Comparison of ENCODE assay signal across 15 mouse cellular contexts in genomic region chr6:58862446-58862993, GRCm38 (mm10). TPM values are rescaled to one million over a fixed set of nuclear protein-coding genes. Genes with fewer than 3 reads are reported as not detected.
DNase-seq lines count a peak whose midpoint lies in the region; ATAC-seq lines count a peak whose summit lies in the region.
"Had no signal": no experiment of that assay in that cellular context is flagged by ENCODE, and none has a peak within 500 bp of the region (broad histone marks: within the 10 kb centered on the region; RNA-seq: fewer than 3 reads in every experiment).

No protein-coding gene starts in this region.

- WGBS in forebrain, embryonic 13.5 days, result 70% methylated on average over 9 of the region's 9 CpGs
- WGBS in forebrain, embryonic 12.5 days, result 77% methylated on average over 9 of the region's 9 CpGs
- 73% methylated on average over 9 of the region's 9 CpGs for WGBS in midbrain, embryonic 13.5 days
- WGBS in midbrain, embryonic 11.5 days, result 89% methylated on average over 9 of the region's 9 CpGs

- no peaks in the 10 kb centered on the region for H3K9me3 ChIP-seq in forebrain, embryonic 13.5 days (replicated peaks)
- H3K9me3 ChIP-seq in forebrain, embryonic 12.5 days, result no peaks in the 10 kb centered on the region
- no peaks in the 10 kb centered on the region for H3K9me3 ChIP-seq in midbrain, embryonic 13.5 days
- no peaks in the 10 kb centered on the region for H3K9me3 ChIP-seq in midbrain, embryonic 11.5 days (ENCODE audit: control insufficient read depth, low read length)
- H3K9me3 ChIP-seq: limb, embryonic 12.5 days had no signal

- no peak for DNase-seq in midbrain, embryonic 11.5 days (ENCODE audit: low spot score, missing footprints)
- DNase-seq in gastrocnemius, postnatal 25 days, result peak; percentile 52
- DNase-seq in heart, postnatal 36 days, result peak; percentile 4 to 11
- DNase-seq in adrenal gland, postnatal 4 days (ENCODE audit: low spot score in 2 of 2), result no peak
- no peak for DNase-seq in left cerebral cortex, adult 9 months (ENCODE audit: low spot score in 2 of 2)
- DNase-seq: adrenal gland, adult 8-10 months; kidney, postnatal 14 days; right cerebral cortex, postnatal 25 days had no signal

- H3K27ac ChIP-seq in forebrain, embryonic 13.5 days, result no peak overlapping the region
- no peak overlapping the region for H3K27ac ChIP-seq in forebrain, embryonic 12.5 days
- H3K27ac ChIP-seq in midbrain, embryonic 13.5 days, result no peak overlapping the region
- no peak overlapping the region for H3K27ac ChIP-seq in midbrain, embryonic 11.5 days (ENCODE audit: low read depth, low read length)
- H3K27ac ChIP-seq: limb, embryonic 12.5 days had no signal

- H3K27me3 ChIP-seq in forebrain, embryonic 13.5 days, result no peaks in the 10 kb centered on the region
- H3K27me3 ChIP-seq in forebrain, embryonic 12.5 days, result no peaks in the 10 kb centered on the region
- H3K27me3 ChIP-seq in midbrain, embryonic 13.5 days, result no peaks in the 10 kb centered on the region
- no peaks in the 10 kb centered on the region for H3K27me3 ChIP-seq in midbrain, embryonic 11.5 days (ENCODE audit: control insufficient read depth, insufficient read depth, low read length)
- H3K27me3 ChIP-seq: limb, embryonic 12.5 days had no signal

- intact Hi-C loops in heart, postnatal 36 days (cut with DNase I), result no loop called here

- H3K9ac ChIP-seq in forebrain, embryonic 13.5 days, result no peak overlapping the region
- H3K9ac ChIP-seq in forebrain, embryonic 12.5 days, result no peak overlapping the region
- H3K9ac ChIP-seq in midbrain, embryonic 13.5 days (replicated peaks), result no peak overlapping the region
- no peak overlapping the region for H3K9ac ChIP-seq in midbrain, embryonic 11.5 days (ENCODE audit: low read length)
- H3K9ac ChIP-seq: limb, embryonic 12.5 days had no signal

- no peak overlapping the region for H3K4me2 ChIP-seq in forebrain, embryonic 13.5 days
- H3K4me2 ChIP-seq in forebrain, embryonic 12.5 days, result no peak overlapping the region
- no peak overlapping the region for H3K4me2 ChIP-seq in midbrain, embryonic 13.5 days (replicated peaks)
- no peak overlapping the region for H3K4me2 ChIP-seq in midbrain, embryonic 11.5 days
- H3K4me2 ChIP-seq: limb, embryonic 12.5 days had no signal

- 0 out of 2 replicates have a peak, but pooled peaks cover 3% of the 10 kb centered on the region for H3K4me1 ChIP-seq in forebrain, embryonic 13.5 days
- peaks cover 8% of the 10 kb centered on the region; the same call in 1 of the 2 replicates for H3K4me1 ChIP-seq in forebrain, embryonic 12.5 days
- H3K4me1 ChIP-seq in midbrain, embryonic 13.5 days (replicated peaks), result peaks cover 8% of the 10 kb centered on the region
- H3K4me1 ChIP-seq in midbrain, embryonic 11.5 days (ENCODE audit: control insufficient read depth, insufficient read depth, low read length), result no peaks in the 10 kb centered on the region
- H3K4me1 ChIP-seq: limb, embryonic 12.5 days had no signal

- H3K36me3 ChIP-seq in forebrain, embryonic 13.5 days (ENCODE audit: poor library complexity, severe bottlenecking), result 0 out of 2 replicates have a peak, but pooled peaks cover 7% of the 10 kb centered on the region
- H3K36me3 ChIP-seq in forebrain, embryonic 12.5 days (replicated peaks), result no peaks in the 10 kb centered on the region
- H3K36me3 ChIP-seq in midbrain, embryonic 13.5 days, result no peaks in the 10 kb centered on the region
- H3K36me3 ChIP-seq in midbrain, embryonic 11.5 days (ENCODE audit: control insufficient read depth, insufficient read depth, low read length), result no peaks in the 10 kb centered on the region

- no peak overlapping the region for H3K4me3 ChIP-seq in forebrain, embryonic 13.5 days
- no peak overlapping the region for H3K4me3 ChIP-seq in forebrain, embryonic 12.5 days (replicated peaks)
- no peak overlapping the region for H3K4me3 ChIP-seq in midbrain, embryonic 13.5 days (replicated peaks)
- H3K4me3 ChIP-seq in midbrain, embryonic 11.5 days (ENCODE audit: low read depth, low read length), result no peak overlapping the region
- H3K4me3 ChIP-seq: limb, embryonic 12.5 days had no signal

- ATAC-seq in forebrain, embryonic 13.5 days, result peak; percentile 39; the same call in 1 of the 2 replicates
- ATAC-seq in forebrain, embryonic 12.5 days (ENCODE audit: low FRiP score), result no peak
- peak; percentile 53 for ATAC-seq in midbrain, embryonic 13.5 days
- ATAC-seq in midbrain, embryonic 11.5 days (ENCODE audit: low FRiP score), result no peak

RNA-seq across cellular contexts. Expression of gene Herc3, which starts 31.3 kb away (rescaled TPM):
- 14.6 and 15.0 TPM in 2 replicates for polyA plus RNA-seq in forebrain, embryonic 13.5 days (2015; fragmentation: Nextera tagmentation; extraction: Ambion mirVana)
- polyA plus RNA-seq in forebrain, embryonic 12.5 days (2016; fragmentation: Nextera tagmentation; extraction: Ambion mirVana), result 15.8 and 15.9 TPM in 2 replicates
- polyA plus RNA-seq in midbrain, embryonic 13.5 days (2015; fragmentation: Nextera tagmentation; extraction: Ambion mirVana), result 17.2 and 19.3 TPM in 2 replicates
- 7.7 and 8.7 TPM in 2 replicates for polyA plus RNA-seq in midbrain, embryonic 11.5 days (2014; fragmentation: Nextera tagmentation; extraction: Ambion mirVana)
- total RNA-seq in gastrocnemius, postnatal 25 days (2021), result 10 to 100 TPM; 30.2 to 51.7 TPM
- total RNA-seq in heart, postnatal 36 days (2021), result 10 to 100 TPM; 28.7 to 61.1 TPM
- total RNA-seq in adrenal gland, postnatal 4 days (2021), result 10 to 100 TPM; 40.3 to 47.4 TPM

RNA-seq across cellular contexts. Expression of gene Nap1l5, which starts 44.4 kb away (rescaled TPM):
- polyA plus RNA-seq in forebrain, embryonic 13.5 days (2015; fragmentation: Nextera tagmentation; extraction: Ambion mirVana), result 49.1 and 52.6 TPM in 2 replicates
- 42.1 and 44.8 TPM in 2 replicates for polyA plus RNA-seq in forebrain, embryonic 12.5 days (2016; fragmentation: Nextera tagmentation; extraction: Ambion mirVana)
- 135 and 148 TPM in 2 replicates for polyA plus RNA-seq in midbrain, embryonic 13.5 days (2015; fragmentation: Nextera tagmentation; extraction: Ambion mirVana)
- 41.7 and 42.5 TPM in 2 replicates for polyA plus RNA-seq in midbrain, embryonic 11.5 days (2014; fragmentation: Nextera tagmentation; extraction: Ambion mirVana)
- total RNA-seq in gastrocnemius, postnatal 25 days (2021), result under 1 TPM; 0.15 to 0.24 TPM
- 1 to 10 TPM in 1 of 2 experiments, under 1 TPM in 1; 0.38 to 1.2 TPM for total RNA-seq in heart, postnatal 36 days (2021)
- total RNA-seq in adrenal gland, postnatal 4 days (2021), result 10 to 100 TPM; 48.1 to 50.8 TPM
- total RNA-seq: hematopoietic stem cell, adult 5-6 weeks; megakaryocyte progenitor cell, adult 5-6 weeks; MEL had no signal

Comparison
In these comparisons a context has a peak if more than half of its experiments do, and no peak if none do; other contexts are left out.
1. ATAC-seq: peak in forebrain, embryonic 13.5 days (single experiment) and midbrain, embryonic 13.5 days (single experiment); none in forebrain, embryonic 12.5 days (single experiment) and midbrain, embryonic 11.5 days (single experiment).
2. DNase-seq: peak in gastrocnemius, postnatal 25 days (single experiment) and heart, postnatal 36 days (2 of 2); none in midbrain, embryonic 11.5 days (single experiment), adrenal gland, postnatal 4 days (0 of 2) and left cerebral cortex, adult 9 months (0 of 2).